Mouse (Mus musculus): ENCODE results near the gene Pdgfb. TPM values are rescaled to one million over a fixed set of nuclear protein-coding genes. Genes with fewer than 3 reads are reported as not detected.

Pdgfb gene
- total and polyA plus RNA-seq, 3 experiments: not detected

- H3K36me3 ChIP-seq (replicated peaks in 1 of 2; ENCODE audit: control insufficient read depth in 1 of 2, insufficient read depth in 1 of 2, low read length in 1 of 2): no peaks in the 10 kb centered on the region
- dilution Hi-C loops (cut with MboI; ENCODE audit: extremely low pct_ligation_motif_present, extremely low pct_unique_long_range_greater_than_20kb, low sequenced_read_pairs) (no loop called here), in situ Hi-C loops (cut with MboI; ENCODE audit: low pct_ligation_motif_present, low pct_unique_long_range_greater_than_20kb, low sequenced_read_pairs) (no loop called here)
- H3K27me3 ChIP-seq (replicated peaks): peaks cover 13% of the 10 kb centered on the region
- no peaks in the 10 kb centered on the region for H3K79me2 ChIP-seq (replicated peaks; ENCODE audit: control insufficient read depth, extremely low read depth, insufficient read depth, poor library complexity, severe bottlenecking)
- no peak overlapping the region for H3K4me2 ChIP-seq (ENCODE audit: insufficient read depth, low read depth, poor library complexity, severe bottlenecking)
- H3K27ac ChIP-seq (ENCODE audit: insufficient read depth, low read depth): no peak overlapping the region
- no peak for TF ChIP-seq MEF2A (IDR thresholded peaks at IDR 0.05; ENCODE audit: borderline replicate concordance, low read depth, low read length)
- no peak for TF ChIP-seq RAD21 (IDR thresholded peaks at IDR 0.05; ENCODE audit: low read depth, low read length)
- TF ChIP-seq ELF1 (IDR thresholded peaks at IDR 0.05; ENCODE audit: low read depth, low read length): no peak
- no peak for TF ChIP-seq NRF1 (IDR thresholded peaks at IDR 0.05; ENCODE audit: low read depth, low read length)
- TF ChIP-seq MYC (IDR thresholded peaks at IDR 0.05; ENCODE audit: low read depth, low read length): no peak
- no peak for TF ChIP-seq JUN (IDR thresholded peaks at IDR 0.05; ENCODE audit: insufficient read depth, low read depth, low read length)
- no peak for TF ChIP-seq SIN3A (IDR thresholded peaks at IDR 0.05; ENCODE audit: low read length)
- no peak for TF ChIP-seq EP300 (IDR thresholded peaks at IDR 0.05; ENCODE audit: low read length)
- no peak for TF ChIP-seq TCF12 (IDR thresholded peaks at IDR 0.05; ENCODE audit: low read depth, low read length)
- no peak for TF ChIP-seq PAX5 (IDR thresholded peaks at IDR 0.05; ENCODE audit: low read length)
- TF ChIP-seq ZKSCAN1 (IDR thresholded peaks at IDR 0.05; ENCODE audit: borderline replicate concordance, low read depth, low read length): no peak
- no peak for TF ChIP-seq ZMIZ1 (IDR thresholded peaks at IDR 0.05; ENCODE audit: low read depth, low read length)
- no peak for TF ChIP-seq ZC3H11A (IDR thresholded peaks at IDR 0.05; ENCODE audit: low read depth, low read length)
- TF ChIP-seq IRF4 (IDR thresholded peaks at IDR 0.05; ENCODE audit: low read depth, low read length): no peak
- TF ChIP-seq UBTF (IDR thresholded peaks at IDR 0.05; ENCODE audit: low read depth, low read length): no peak
- TF ChIP-seq ETS1 (conservative IDR thresholded peaks at IDR 0.05; ENCODE audit: low read depth, low read length): no peak
- TF ChIP-seq USF2 (conservative IDR thresholded peaks at IDR 0.05; ENCODE audit: low read depth, low read length): no peak
- no peak for DNase-seq (ENCODE audit: extremely low read depth)
- H3K4me3 ChIP-seq (replicated peaks in 1 of 3; ENCODE audit: low read depth in 2 of 3, low read length in 2 of 3, poor library complexity in 1 of 3): no peak overlapping the region
- no peak overlapping the region for H3K9ac ChIP-seq (ENCODE audit: insufficient read depth, low read depth)
- H3K4me1 ChIP-seq (ENCODE audit: control insufficient read depth in 1 of 2, insufficient read depth in 2 of 2): peaks cover 0 to 4% of the 10 kb centered on the region in 2 experiments; a peak in 1 of 4 replicates
- H3K9me3 ChIP-seq (replicated peaks; ENCODE audit: low read length): no peaks in the 10 kb centered on the region
These were observed 44.3 kb downstream of the Pdgfb start for GRCm38 (mm10) chr15:79970491-79970890.

GRCm38 (mm10) chr15:79967346-79967745, 47.4 kb downstream of the Pdgfb start:
- no peak for DNase-seq (ENCODE audit: extremely low read depth)
- Histone ChIP-seq H3K4me1 (ENCODE audit: control insufficient read depth in 1 of 2, insufficient read depth in 2 of 2) (peaks cover 0 to 4% of the 10 kb centered on the region in 2 experiments; a peak in 1 of 4 replicates), H3K9me3 (replicated peaks; ENCODE audit: low read length) (no peaks in the 10 kb centered on the region), H3K9ac (ENCODE audit: insufficient read depth, low read depth) (no peak overlapping the region), H3K27ac (ENCODE audit: insufficient read depth, low read depth) (no peak overlapping the region), H3K4me3 (replicated peaks in 1 of 3; ENCODE audit: low read depth in 2 of 3, low read length in 2 of 3, poor library complexity in 1 of 3) (no peak overlapping the region), H3K36me3 (replicated peaks in 1 of 2; ENCODE audit: control insufficient read depth in 1 of 2, insufficient read depth in 1 of 2, low read length in 1 of 2) (no peaks in the 10 kb centered on the region), H3K27me3 (replicated peaks) (peaks cover 14% of the 10 kb centered on the region), H3K79me2 (replicated peaks; ENCODE audit: control insufficient read depth, extremely low read depth, insufficient read depth, poor library complexity, severe bottlenecking) (no peaks in the 10 kb centered on the region), H3K4me2 (ENCODE audit: insufficient read depth, low read depth, poor library complexity, severe bottlenecking) (no peak overlapping the region)
- dilution Hi-C loops (cut with MboI; ENCODE audit: extremely low pct_ligation_motif_present, extremely low pct_unique_long_range_greater_than_20kb, low sequenced_read_pairs) (no loop called here), in situ Hi-C loops (cut with MboI; ENCODE audit: low pct_ligation_motif_present, low pct_unique_long_range_greater_than_20kb, low sequenced_read_pairs) (no loop called here)
- no peak for TF ChIP-seq PAX5 (IDR thresholded peaks at IDR 0.05; ENCODE audit: low read length)
- TF ChIP-seq MYC (IDR thresholded peaks at IDR 0.05; ENCODE audit: low read depth, low read length): no peak
- TF ChIP-seq SMC3 (IDR thresholded peaks at IDR 0.05; ENCODE audit: low read depth, low read length): no peak
- no peak for TF ChIP-seq NRF1 (IDR thresholded peaks at IDR 0.05; ENCODE audit: low read depth, low read length)
- no peak for TF ChIP-seq JUND (conservative IDR thresholded peaks at IDR 0.05; ENCODE audit: low read depth, low read length)
- no peak for TF ChIP-seq CHD1 (IDR thresholded peaks at IDR 0.05; ENCODE audit: low read depth, low read length)
- TF ChIP-seq NELFE (IDR thresholded peaks at IDR 0.05; ENCODE audit: low read depth, low read length): no peak
- no peak for TF ChIP-seq POLR2A (IDR thresholded peaks at IDR 0.05; ENCODE audit: low read depth, low read length)
- TF ChIP-seq MAFK (IDR thresholded peaks at IDR 0.05; ENCODE audit: insufficient replicate concordance, low read length): no peak
- no peak for TF ChIP-seq SIN3A (IDR thresholded peaks at IDR 0.05; ENCODE audit: low read length)
- TF ChIP-seq ZMIZ1 (IDR thresholded peaks at IDR 0.05; ENCODE audit: low read depth, low read length): no peak
- TF ChIP-seq UBTF (IDR thresholded peaks at IDR 0.05; ENCODE audit: low read depth, low read length): no peak
- TF ChIP-seq CHD2 (IDR thresholded peaks at IDR 0.05; ENCODE audit: low read length): no peak
- TF ChIP-seq E2F4 (IDR thresholded peaks at IDR 0.05; ENCODE audit: insufficient replicate concordance, low read depth, low read length): no peak
- no peak for TF ChIP-seq RAD21 (IDR thresholded peaks at IDR 0.05; ENCODE audit: low read depth, low read length)
- no peak for TF ChIP-seq POLR2AphosphoS2 (IDR thresholded peaks at IDR 0.05; ENCODE audit: low read depth, low read length)
